Mouse (Mus musculus): ENCODE measurements around the gene Mag.
"Not testable (repeated sequence)": the region's sequence is repeated elsewhere in the genome, so short reads cannot be mapped to it uniquely, and the experiment has no call there.

The Mag gene

GRCm38 (mm10) chr7:30943909-30944635 lies 29.4 kb upstream of the Mag start, which contains the start of gene Hamp:
TSS of gene Hamp (minus strand) at chr7:30944032.
- in situ Hi-C loops (cut with MboI; ENCODE audit: low pct_unique_long_range_greater_than_20kb in 1 of 2, low sequenced_read_pairs in 2 of 2, unreplicated experiment in 1 of 2) = no loop called here

- in situ Hi-C loops (cut with MboI; ENCODE audit: low pct_unique_long_range_greater_than_20kb in 1 of 2, low sequenced_read_pairs in 2 of 2, unreplicated experiment in 1 of 2) = not testable (repeated sequence)
Measured at GRCm38 (mm10) chr7:30942365-30942764, 27.7 kb upstream of the Mag start.

- in situ Hi-C loops (cut with MboI; ENCODE audit: low pct_unique_long_range_greater_than_20kb in 1 of 2, low sequenced_read_pairs in 2 of 2, unreplicated experiment in 1 of 2) = not testable (repeated sequence)
Measured at GRCm38 (mm10) chr7:30940070-30940469, 25.4 kb upstream of the Mag start.

GRCm38 (mm10) chr7:30935422-30936099 lies 20.9 kb upstream of the Mag start:
- in situ Hi-C loops (cut with MboI; ENCODE audit: low pct_unique_long_range_greater_than_20kb in 1 of 2, low sequenced_read_pairs in 2 of 2, unreplicated experiment in 1 of 2) = not testable (repeated sequence)

DNA sequence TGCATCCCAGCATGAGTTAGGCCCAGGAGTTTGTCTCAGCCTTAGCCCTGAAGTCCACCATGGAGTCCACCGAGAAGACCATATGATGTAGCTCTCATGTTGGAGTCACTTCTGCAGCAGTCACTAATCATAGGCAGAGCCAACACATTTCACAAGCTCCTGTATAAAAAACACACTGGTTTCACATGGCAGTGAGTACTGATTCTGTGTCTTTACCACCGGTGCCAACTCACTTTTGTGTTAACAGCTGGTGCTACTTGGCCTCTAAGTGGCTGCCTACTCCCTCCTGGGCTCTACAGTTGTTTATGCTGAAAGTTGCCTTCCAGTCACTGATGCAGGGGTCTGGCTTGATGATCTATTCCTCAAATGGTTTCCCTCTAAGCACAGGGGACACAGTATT lies 9.9 kb upstream of the Mag start, which contains the start of gene Hamp2:
Gene Hamp2 (minus strand): TSS at position 101 of the 400 bp plus-strand sequence.
- in situ Hi-C loops (cut with MboI; ENCODE audit: low pct_unique_long_range_greater_than_20kb in 1 of 2, low sequenced_read_pairs in 2 of 2, unreplicated experiment in 1 of 2) = not testable (repeated sequence)

- in situ Hi-C loops (cut with MboI; ENCODE audit: low pct_unique_long_range_greater_than_20kb in 1 of 2, low sequenced_read_pairs in 2 of 2, unreplicated experiment in 1 of 2) = no loop called here
Measured at GRCm38 (mm10) chr7:30924071-30924470, 9.4 kb upstream of the Mag start.

GRCm38 (mm10) chr7:30922490-30922889 lies 7.8 kb upstream of the Mag start:
- in situ Hi-C loops (cut with MboI; ENCODE audit: low pct_unique_long_range_greater_than_20kb in 1 of 2, low sequenced_read_pairs in 2 of 2, unreplicated experiment in 1 of 2) = not testable (repeated sequence)

GRCm38 (mm10) chr7:30920217-30920616 lies 5.5 kb upstream of the Mag start:
- in situ Hi-C loops (cut with MboI; ENCODE audit: low pct_unique_long_range_greater_than_20kb in 1 of 2, low sequenced_read_pairs in 2 of 2, unreplicated experiment in 1 of 2) = no loop called here

- in situ Hi-C loops (cut with MboI; ENCODE audit: low pct_unique_long_range_greater_than_20kb in 1 of 2, low sequenced_read_pairs in 2 of 2, unreplicated experiment in 1 of 2) = no loop called here
Measured at GRCm38 (mm10) chr7:30917219-30917618, 2.5 kb upstream of the Mag start.

DNA sequence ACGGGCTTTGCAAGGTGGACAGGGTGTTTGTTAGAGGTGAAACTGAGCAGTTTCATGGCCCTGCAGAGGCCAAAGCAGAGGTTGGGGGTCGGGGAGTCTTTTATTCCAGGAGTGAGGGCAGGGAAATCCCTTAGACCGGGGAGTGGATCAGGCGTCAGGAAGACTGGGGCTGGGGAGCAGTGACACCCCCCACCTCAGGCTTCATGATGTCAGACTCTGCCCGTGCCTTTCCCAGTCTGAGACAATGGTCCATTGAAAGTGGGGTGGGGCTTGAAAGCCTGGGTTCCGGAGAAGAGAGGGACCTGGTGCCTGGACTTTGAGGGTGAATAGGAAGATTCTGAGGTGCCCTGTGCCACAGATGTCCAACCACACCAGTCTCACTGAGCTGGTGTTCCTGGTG lies 2.0 kb upstream of the Mag start:
- in situ Hi-C loops (cut with MboI; ENCODE audit: low pct_unique_long_range_greater_than_20kb in 1 of 2, low sequenced_read_pairs in 2 of 2, unreplicated experiment in 1 of 2) = no loop called here

DNA sequence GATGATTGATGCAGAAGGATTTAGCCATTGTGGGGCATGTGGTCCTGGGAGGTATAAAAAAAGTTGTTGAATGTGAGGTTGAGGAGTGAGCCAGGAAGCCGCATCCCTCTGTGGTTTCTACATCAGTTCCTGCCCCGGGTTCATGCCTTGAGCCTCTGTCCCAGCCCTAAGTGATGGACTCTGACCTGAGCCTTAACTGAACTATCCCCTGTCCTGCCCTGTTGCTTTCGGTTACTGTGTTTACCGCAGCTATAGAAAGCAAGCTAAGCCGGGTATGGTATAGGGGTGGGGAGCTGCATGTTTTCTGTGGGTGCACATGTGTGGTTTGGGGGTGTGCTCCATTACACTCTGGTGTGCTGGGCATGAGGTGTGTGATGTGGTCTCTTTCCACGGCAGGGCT lies 4.9 kb downstream of the Mag start:
- in situ Hi-C loops (cut with MboI; ENCODE audit: low pct_unique_long_range_greater_than_20kb in 1 of 2, low sequenced_read_pairs in 2 of 2, unreplicated experiment in 1 of 2) = no loop called here

DNA sequence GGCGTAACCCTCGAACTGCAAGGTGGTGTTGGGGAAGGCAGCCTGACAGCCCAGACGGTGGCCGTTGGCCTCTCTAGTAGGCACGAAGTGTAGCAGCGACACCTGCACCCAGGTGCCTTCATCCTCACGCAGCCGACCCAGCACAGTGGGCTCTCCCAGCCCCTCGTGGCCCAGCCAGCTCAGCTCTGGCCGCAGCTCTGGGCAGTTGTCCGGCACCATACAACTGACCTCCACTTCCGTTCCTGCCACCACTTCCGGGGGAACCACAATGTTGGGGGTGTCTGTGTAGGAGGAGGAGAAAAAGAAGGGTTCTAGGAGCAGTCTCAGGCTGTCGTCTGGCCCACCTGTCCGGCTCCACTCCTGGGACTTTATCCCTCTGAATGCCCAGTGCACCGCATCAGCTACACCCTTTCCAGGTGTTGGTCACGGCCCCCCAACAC lies 5.7 kb downstream of the Mag start:
- in situ Hi-C loops (cut with MboI; ENCODE audit: low pct_unique_long_range_greater_than_20kb in 1 of 2, low sequenced_read_pairs in 2 of 2, unreplicated experiment in 1 of 2) = no loop called here

DNA sequence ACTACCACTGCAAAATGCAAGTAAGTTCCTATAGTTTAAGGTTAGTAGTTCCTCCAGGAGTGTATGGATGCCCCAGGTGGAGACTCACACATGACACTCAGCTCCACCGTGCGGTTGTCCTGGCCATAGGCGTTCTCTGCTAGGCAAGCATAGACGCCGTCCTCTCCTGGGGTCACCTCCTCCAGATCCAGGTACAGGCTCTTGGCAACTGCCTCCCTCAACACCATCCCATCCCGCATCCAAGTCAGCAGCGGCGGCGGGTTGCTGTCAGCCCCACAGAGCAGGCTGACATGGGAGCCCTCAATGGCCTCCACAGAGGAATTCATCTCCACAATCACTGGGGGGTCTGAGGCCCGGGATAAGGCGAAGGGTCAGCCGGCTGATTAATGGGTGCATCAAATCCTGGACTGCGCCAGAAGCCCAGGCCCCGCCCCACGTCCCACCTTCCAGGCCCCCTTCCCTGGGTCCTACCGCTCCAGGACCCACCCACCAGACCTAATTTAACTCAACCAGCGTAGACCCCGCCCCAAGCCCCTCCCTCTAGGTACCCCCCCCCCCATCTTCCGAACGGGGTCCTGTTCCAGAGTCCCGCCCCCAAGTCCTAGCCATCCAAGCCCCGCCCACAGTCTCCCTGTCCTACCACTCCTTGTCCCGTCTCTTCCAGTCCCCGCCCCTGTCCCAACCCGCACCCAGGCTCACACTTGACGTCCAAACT lies 6.2 kb downstream of the Mag start:
- in situ Hi-C loops (cut with MboI; ENCODE audit: low pct_unique_long_range_greater_than_20kb in 1 of 2, low sequenced_read_pairs in 2 of 2, unreplicated experiment in 1 of 2) = no loop called here

- in situ Hi-C loops (cut with MboI; ENCODE audit: low pct_unique_long_range_greater_than_20kb in 1 of 2, low sequenced_read_pairs in 2 of 2, unreplicated experiment in 1 of 2) = no loop called here
Measured at GRCm38 (mm10) chr7:30904042-30904441, 10.6 kb downstream of the Mag start.

DNA sequence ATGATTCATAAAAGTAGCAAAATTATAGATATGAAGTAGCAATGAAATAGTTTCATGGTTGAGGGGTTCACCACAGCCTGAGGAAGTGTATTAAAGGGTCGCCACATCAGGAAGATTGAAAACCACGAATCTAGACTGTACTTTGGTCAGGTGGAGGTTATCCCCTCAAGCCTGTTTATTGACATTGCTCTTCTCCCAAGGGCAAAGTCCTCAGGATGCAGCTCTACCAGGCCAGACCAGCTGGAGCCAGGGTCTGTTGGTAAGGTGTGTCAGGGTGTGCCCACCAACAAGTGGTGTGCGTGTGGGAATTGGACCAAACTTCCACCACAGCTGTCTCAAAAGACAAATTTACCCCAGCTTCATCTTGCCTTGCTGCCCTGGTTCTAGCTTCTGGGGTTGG lies 19.5 kb downstream of the Mag start:
- in situ Hi-C loops (cut with MboI; ENCODE audit: low pct_unique_long_range_greater_than_20kb in 1 of 2, low sequenced_read_pairs in 2 of 2, unreplicated experiment in 1 of 2) = no loop called here

- in situ Hi-C loops (cut with MboI; ENCODE audit: low pct_unique_long_range_greater_than_20kb in 1 of 2, low sequenced_read_pairs in 2 of 2, unreplicated experiment in 1 of 2) = no loop called here
Measured at GRCm38 (mm10) chr7:30892515-30892914, 22.2 kb downstream of the Mag start.

DNA sequence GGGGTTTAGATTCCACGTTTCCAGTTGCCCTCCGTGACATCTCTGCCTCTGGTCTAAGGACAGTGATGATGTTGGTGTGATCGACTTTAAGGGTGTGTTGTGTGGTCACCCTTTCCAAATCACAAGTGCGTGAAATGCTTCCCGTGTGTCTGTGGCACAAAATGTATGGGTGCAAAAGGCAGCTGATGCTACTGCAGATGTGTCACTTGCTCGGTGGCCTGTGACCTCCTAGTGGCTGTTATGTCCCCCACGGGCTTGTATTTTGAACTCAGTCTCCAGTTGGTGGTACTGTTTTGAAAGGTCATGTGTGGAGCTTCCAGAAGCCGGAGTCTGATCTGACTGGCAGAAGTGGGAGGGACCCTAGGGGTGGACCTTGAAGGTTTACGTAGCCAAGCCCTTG lies 22.9 kb downstream of the Mag start:
- in situ Hi-C loops (cut with MboI; ENCODE audit: low pct_unique_long_range_greater_than_20kb in 1 of 2, low sequenced_read_pairs in 2 of 2, unreplicated experiment in 1 of 2) = no loop called here

- in situ Hi-C loops (cut with MboI; ENCODE audit: low pct_unique_long_range_greater_than_20kb in 1 of 2, low sequenced_read_pairs in 2 of 2, unreplicated experiment in 1 of 2) = no loop called here
Measured at GRCm38 (mm10) chr7:30890681-30891080, 24.0 kb downstream of the Mag start.

DNA sequence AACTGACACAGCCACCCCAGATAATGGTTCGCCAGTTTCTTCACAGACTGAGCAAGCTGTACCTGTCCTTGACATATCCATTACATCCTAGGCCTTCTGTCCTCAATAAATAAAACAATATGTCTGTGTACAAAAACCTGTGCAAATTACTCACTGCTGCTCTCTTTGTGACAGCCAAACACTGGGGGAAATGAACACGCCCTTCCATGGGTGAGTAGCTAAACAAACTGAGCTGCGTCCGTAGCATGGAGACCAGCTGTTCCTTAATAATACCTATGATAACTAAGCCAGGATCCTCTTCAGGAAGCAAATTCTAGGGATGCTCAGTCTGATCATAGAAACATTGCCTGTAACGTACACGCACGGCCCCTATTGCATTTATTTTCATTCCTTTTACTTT lies 25.9 kb downstream of the Mag start:
- in situ Hi-C loops (cut with MboI; ENCODE audit: low pct_unique_long_range_greater_than_20kb in 1 of 2, low sequenced_read_pairs in 2 of 2, unreplicated experiment in 1 of 2) = no loop called here
